Mouse (Mus musculus) megakaryocyte, embryonic 14.5 days (primary cell): Measurements from ENCODE around the gene Rprml.

Experiments
- FLI1 ChIP-seq: IDR thresholded peaks from 2 replicates; pipeline ENCODE4 v1.6.1; 2012; ENCODE audit warnings: low read length, inconsistent platforms, mixed read lengths
- GATA1 ChIP-seq: IDR thresholded peaks from 3 replicates; pipeline ENCODE4 v1.6.1; 2012; ENCODE audit warnings: mixed read lengths, low read length, inconsistent platforms, borderline replicate concordance

GRCm38 (mm10) chr11:103651426-103651825 lies 2.1 kb downstream of the Rprml start:
- TF ChIP-seq GATA1 = no peak
- no peak for TF ChIP-seq FLI1
